Mouse (Mus musculus) adrenal gland (tissue): ENCODE measurements around the gene Nlrp10.

Experiments used
- intact Hi-C: fragments of 180-260 bp; cut with DNase I; formaldehyde crosslinking; loops from one replicate; pipeline ENCODE4 v1.15.1; 2025
- long read RNA-seq, 2 experiments: library from polyadenylated mRNA; unstranded; transcript quantifications; one replicate each; pipeline ENCODE4 v2.0.0; 2020; ENCODE audit warnings: borderline replicate concordance in 1 of 2; ENCODE audit not compliant: insufficient replicate concordance in 1 of 2

Nlrp10 gene
- long read RNA-seq, experiment 1: 0 reads
- long read RNA-seq, experiment 2: 0 reads

DNA sequence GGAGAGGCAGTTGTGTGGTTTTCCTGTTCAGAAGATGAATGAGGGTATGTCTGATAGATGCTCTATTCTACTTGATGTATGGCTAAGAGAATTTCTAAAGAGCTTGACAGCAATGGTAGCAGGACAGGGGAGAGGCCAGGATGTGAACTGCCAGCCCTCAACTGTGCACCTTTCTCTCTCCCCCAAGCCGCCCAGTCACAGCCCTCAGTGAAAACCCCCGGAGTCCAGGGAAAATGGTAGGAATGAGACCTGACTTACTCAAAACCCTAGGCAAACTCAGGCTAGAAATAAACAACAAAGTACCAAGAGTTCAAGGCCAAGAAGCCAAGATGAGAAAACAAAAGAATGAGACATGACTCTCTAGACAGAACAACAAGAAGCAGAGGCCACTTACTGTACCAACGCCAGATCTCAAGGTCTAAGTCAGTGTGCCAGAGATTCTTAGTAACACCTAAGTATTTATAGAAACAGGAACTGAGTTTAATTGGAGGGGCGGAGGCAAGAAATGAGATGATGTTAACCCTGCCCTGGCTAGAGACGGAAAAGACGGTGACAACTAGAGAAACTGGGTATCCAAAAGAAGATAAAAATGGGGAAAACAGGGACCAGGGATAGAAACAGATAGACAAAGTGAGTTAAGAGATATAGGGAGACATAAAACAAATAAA, at the start of gene Nlrp10:
Nlrp10 (minus strand) TSS at position 453 of the 668 bp plus-strand sequence.
- intact Hi-C loops: loop anchor here (5.0 kb wide), 1 partner anchor 118 kb away; no protein-coding TSS in a partner anchor

- intact Hi-C loops: no loop called here
These were observed 42.3 kb upstream of the Nlrp10 start for GRCm38 (mm10) chr7:108972273-108972672.

GRCm38 (mm10) chr7:108968201-108968600, 38.2 kb upstream of the Nlrp10 start:
- intact Hi-C loops: no loop called here

DNA sequence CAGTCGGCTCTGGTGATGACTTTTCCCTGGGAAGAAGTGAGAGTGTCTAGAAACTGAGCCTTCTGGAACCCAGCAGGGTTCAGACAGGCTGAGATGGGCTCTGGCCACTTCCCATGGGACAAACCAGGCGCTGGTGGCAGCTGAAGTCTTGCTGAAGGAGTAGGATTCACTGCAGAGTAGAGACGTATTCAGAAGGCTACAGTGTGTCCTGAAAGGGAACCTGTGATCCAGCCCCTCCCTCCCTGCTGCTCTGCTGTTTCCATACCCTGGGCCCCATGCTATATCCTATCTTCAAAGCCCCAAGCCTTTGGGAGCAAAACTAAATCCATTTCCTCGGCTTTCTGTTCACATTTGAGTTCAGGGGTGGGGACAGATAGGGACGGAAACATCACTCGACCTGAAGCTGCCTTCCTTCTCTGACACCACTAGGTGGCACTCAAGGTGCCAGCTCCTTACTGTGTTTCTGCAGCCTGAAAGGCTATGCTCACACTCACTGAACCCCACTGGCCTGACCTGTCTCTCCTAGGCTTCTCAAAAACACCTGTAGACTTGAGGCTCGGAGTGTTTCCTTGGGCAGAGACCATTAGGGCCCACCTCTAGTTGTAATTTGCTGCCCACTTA, 36.9 kb upstream of the Nlrp10 start:
- intact Hi-C loops: loop anchor here (1.0 kb wide), 1 partner anchor 54 kb away; no protein-coding TSS in a partner anchor

- intact Hi-C loops: no loop called here
These were observed 36.0 kb upstream of the Nlrp10 start for GRCm38 (mm10) chr7:108965968-108966367.

DNA sequence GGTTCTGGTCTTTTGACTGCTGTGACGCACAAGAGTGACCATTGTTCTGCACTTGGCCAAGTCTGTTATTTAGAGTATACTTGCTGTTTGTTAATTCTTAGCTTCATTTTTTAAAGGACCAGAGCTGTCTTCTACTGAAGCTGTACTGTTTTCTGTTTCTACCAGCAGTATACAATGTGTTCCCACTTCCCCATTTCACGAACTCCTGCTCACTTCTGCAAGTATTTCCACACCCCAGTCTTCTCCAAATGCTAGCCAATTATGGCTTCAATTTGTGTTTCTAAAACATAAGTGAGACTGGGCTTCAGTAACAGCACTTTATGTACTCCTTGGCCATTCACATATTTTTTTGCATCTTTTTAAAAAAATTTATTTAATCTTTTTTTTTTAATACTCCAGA, 27.8 kb upstream of the Nlrp10 start:
- intact Hi-C loops: no loop called here

- intact Hi-C loops: no loop called here
These were observed 24.2 kb upstream of the Nlrp10 start for GRCm38 (mm10) chr7:108954185-108954584.

- intact Hi-C loops: no loop called here
These were observed 22.8 kb upstream of the Nlrp10 start for GRCm38 (mm10) chr7:108952801-108953200.

- intact Hi-C loops: no loop called here
These were observed 20.9 kb upstream of the Nlrp10 start for GRCm38 (mm10) chr7:108950762-108951331.

DNA sequence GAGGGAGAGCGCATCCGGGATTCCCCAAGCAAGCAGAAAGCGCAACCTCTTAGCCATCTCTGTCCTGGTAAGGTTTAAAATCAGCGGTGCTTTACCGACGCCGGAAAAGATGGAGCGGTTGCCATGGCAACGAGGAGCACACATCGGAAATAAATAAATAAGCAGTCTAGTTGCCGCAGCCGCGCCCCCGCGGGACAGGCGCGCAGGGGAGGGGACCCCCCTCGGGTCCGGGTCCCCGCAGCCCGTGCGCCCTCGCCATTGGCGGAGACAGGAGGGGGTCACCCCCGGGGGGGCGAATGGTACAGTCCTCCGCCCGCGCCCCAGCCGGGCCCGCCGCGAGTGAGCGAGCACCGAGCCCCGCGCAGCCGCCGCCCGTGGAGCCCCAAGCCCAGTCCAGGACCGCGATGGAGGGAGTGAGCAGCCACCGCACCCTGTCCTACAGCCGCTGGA, 20.4 kb upstream of the Nlrp10 start, which contains the start of gene Tub:
Tub (plus strand) TSS at position 27 of the 450 bp plus-strand sequence.
- intact Hi-C loops: no loop called here

- intact Hi-C loops: no loop called here
These were observed 19.3 kb upstream of the Nlrp10 start for GRCm38 (mm10) chr7:108949301-108949700.

DNA sequence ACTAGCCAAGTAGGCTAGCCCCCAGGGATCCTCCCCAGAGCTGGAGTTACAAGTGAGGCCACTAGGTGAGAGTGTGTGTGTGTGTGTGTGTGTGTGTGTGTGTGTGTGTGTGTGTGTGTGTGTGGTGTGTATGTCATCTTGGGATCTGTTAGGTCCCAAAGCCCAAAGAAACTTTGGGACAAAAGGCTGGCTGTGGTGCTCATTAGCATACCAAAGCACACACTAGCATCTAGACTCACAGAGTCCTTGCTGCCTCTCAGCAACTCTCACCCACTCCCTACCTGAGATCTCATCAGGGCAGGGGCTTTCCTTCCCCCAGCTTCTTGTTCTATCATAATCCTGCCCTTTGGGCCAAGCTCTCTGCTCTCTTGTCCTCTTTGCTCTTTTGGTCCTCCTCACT, 18.6 kb upstream of the Nlrp10 start:
- intact Hi-C loops: no loop called here

GRCm38 (mm10) chr7:108944002-108944401, 14.0 kb upstream of the Nlrp10 start:
- intact Hi-C loops: no loop called here

GRCm38 (mm10) chr7:108941466-108941865, 11.5 kb upstream of the Nlrp10 start:
- intact Hi-C loops: no loop called here

DNA sequence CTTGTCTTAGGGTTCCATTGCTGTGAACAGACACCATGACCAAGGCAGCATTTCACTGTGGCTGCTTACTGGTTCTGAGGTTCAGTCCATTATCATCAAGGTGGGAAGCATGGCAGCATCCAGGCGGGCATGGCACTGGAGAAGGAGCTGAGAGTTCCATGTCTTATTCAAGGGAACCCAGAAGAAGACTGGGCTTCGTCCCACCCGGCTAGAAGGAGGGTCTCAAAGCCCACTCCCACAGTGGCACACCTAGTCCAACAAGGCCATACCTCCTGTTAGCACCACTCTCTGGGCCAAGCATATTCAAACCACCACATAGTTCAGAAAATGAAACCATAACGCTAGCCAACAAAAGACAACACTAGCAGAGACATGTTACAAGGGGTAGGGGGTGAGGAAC, 6.6 kb upstream of the Nlrp10 start:
- intact Hi-C loops: no loop called here

GRCm38 (mm10) chr7:108935411-108935810, 5.4 kb upstream of the Nlrp10 start:
- intact Hi-C loops: no loop called here

DNA sequence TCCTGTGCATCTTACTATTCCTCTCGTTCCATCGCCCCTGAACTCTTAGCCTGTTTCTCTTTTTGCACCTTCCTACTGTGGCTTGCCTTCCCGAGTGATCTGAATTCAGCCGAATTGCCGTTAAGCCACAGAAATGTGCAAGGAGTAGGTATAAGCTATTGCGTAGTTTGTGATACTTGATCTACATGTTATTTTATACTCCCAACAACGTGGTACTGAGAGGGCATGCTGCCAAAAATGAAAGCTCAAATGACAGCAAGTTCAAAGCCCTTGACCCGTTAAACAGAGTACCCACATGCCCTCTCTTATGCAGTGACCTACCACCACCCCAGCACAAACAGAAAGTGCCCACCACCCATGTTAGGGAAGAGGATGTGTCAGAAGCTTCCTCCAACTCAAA, 4.9 kb upstream of the Nlrp10 start:
- intact Hi-C loops: loop anchor here (5.0 kb wide), 1 partner anchor 123 kb away; no protein-coding TSS in a partner anchor

DNA sequence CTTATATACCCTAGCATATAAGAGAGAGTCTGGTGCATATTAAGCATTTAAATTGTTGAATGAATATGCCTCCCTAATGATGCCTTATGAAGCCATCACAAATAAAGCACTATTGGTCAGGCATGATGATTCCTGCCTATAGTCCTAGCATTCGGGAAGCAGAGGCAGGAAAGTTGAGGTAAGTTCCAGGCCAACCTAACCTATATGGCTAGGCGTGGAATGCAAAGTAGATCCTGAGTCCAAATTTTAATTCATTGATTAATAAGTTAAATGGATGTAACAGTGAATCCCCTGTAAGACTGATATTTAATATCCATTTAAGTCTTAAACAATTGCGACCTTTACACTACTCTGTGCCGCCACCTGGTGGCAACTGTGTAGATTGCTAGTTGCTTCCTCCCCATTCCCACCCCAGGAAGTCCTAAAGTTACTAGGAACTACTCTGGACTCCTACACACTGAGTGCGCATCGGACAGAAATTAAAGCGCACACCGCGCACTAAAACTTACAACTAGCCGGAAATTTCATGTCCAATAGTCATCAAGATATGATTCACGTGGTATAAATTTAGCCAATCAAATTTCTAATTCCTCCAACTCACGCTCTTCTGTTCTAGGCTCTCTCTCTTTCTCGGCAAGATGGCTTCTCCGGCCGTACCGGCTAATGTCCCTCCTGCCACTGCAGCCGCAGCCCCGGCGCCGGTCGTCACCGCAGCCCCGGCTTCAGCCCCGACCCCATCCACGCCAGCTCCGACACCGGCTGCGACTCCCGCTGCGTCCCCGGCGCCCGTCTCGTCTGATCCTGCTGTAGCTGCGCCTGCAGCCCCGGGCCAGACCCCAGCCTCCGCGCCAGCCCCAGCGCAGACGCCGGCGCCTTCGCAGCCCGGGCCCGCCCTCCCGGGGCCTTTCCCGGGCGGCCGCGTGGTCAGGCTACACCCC, 4.1 kb upstream of the Nlrp10 start, which contains the start of gene Eif3f:
Eif3f (plus strand) TSS at position 624 of the 938 bp plus-strand sequence.
- intact Hi-C loops: loop anchor here (5.0 kb wide), 1 partner anchor 122 kb away; no protein-coding TSS in a partner anchor

- intact Hi-C loops: no loop called here
These were observed 1.4 kb downstream of the Nlrp10 start for GRCm38 (mm10) chr7:108928280-108929188.

DNA sequence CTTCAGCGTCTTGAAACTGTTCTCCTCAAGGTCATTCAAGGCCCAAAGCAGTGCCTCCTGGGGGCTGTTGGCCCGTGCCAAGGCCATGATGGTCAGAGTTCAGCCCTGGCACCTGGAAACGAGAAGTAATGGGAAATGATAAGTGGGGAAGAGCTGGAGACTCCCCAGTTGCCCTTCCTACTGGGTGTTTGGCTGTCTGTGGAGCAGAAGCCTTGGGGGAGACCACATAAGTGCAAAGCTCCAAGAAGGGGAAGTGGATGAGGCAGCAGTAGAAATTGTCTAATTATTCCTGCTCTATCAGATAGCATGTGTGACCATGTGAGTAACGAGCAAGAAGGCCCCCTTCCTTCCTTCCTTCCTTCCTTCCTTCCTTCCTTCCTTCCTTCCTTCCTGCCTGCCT, 2.9 kb downstream of the Nlrp10 start:
- intact Hi-C loops: no loop called here
